Mouse (Mus musculus): ENCODE data around the gene B3galnt1. TPM values are rescaled to one million over a fixed set of nuclear protein-coding genes. Genes with fewer than 3 reads are reported as not detected.

The B3galnt1 gene
- 51.0 and 53.7 TPM in 2 replicates for polyA plus RNA-seq (2016; fragmentation: Nextera tagmentation; extraction: Ambion mirVana)

DNA sequence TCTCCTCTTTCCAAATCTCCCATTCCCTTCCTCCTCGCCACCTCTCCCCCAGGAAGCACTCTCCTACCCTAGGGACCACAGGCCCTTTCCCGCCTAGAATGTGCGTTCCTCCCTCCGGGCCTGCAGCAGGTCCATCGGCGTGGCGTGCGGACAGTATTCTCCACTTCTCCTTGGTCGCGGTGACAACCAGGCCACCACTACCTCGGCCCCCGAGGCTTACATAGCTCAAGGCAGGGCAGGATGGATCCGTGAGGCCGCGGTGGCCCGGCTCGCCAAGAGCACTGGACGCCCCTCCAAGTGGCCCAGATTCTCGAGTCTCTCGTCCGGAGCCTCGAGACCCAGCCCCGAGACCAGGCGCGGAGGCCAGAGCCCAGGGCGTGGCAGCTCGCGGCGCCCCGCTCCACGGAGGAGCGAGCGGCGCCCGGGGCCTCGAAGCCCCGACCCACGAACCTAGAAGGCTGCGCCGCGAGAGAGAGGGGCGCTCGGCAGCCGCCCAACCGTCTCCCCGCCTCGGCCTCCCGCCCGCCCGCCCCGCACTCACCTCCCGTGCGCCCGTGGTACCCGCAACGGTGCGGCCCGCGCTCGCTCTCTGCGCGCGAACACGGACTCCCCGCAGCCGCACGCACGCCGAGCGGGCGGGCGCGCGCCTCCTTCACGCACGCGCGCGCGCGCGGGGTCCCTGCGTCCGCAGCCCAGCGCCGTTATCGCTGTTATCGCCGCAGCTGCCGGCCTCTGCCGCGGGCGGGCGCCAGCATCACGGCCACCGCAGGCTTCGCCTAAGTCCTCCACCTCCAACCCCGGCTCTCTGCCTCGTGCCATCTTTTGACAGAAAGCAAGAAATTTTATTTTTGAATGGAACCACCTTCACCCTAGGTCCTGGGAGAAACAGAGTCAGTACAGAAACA is at the start of gene B3galnt1:
Gene B3galnt1, minus strand, starts transcription at position 700 of the 905 bp plus-strand sequence.
- Histone ChIP-seq H3K4me2 (replicated peaks) (peak within 1 kb of the TSS; percentile 70), H3K4me3 (peak within 1 kb of the TSS; percentile 73), H3K9me3 (replicated peaks) (no peaks in the 10 kb centered on the region), H3K36me3 (no peaks in the 10 kb centered on the region), H3K9ac (peak within 1 kb of the TSS; percentile 86), H3K27ac (peak within 1 kb of the TSS; percentile 67), H3K27me3 (no peaks in the 10 kb centered on the region), H3K4me1 (peaks cover 4% of the 10 kb centered on the region)
- peak; percentile 91 for ATAC-seq (ENCODE audit: low FRiP score)
- under 1% methylated on average over 80 of the region's 99 CpGs for WGBS

DNA sequence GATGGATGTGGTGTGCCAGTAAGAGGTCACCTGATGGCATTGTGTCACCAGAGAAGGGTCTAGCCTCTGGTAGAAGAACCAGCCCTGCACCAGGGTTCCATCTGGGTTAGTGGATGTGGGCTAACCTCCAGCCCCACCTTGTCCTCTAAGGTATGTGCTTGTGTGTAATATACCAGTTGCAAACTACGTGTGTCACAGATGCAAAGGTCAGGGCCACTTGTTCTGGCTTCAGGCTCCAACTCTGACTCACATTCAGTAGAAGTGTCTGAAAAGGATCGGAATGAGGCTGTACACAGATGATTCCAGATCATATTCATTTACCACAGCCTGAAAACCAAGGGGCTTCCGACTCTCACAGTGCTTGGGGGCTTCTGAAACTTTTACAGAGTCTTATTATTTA is 35.8 kb upstream of the B3galnt1 start:
- no peak overlapping the region for H3K9ac ChIP-seq
- no peak overlapping the region for H3K4me2 ChIP-seq (replicated peaks)
- no peaks in the 10 kb centered on the region for H3K36me3 ChIP-seq
- H3K4me3 ChIP-seq: no peak overlapping the region
- H3K9me3 ChIP-seq (replicated peaks): peaks cover 4% of the 10 kb centered on the region; the same call in 1 of the 2 replicates
- H3K27ac ChIP-seq: no peak overlapping the region
- H3K4me1 ChIP-seq: no peaks in the 10 kb centered on the region
- no peaks in the 10 kb centered on the region for H3K27me3 ChIP-seq
- WGBS: 86% methylated on average over 3 of the region's 3 CpGs
- no peak for ATAC-seq (ENCODE audit: low FRiP score)

DNA sequence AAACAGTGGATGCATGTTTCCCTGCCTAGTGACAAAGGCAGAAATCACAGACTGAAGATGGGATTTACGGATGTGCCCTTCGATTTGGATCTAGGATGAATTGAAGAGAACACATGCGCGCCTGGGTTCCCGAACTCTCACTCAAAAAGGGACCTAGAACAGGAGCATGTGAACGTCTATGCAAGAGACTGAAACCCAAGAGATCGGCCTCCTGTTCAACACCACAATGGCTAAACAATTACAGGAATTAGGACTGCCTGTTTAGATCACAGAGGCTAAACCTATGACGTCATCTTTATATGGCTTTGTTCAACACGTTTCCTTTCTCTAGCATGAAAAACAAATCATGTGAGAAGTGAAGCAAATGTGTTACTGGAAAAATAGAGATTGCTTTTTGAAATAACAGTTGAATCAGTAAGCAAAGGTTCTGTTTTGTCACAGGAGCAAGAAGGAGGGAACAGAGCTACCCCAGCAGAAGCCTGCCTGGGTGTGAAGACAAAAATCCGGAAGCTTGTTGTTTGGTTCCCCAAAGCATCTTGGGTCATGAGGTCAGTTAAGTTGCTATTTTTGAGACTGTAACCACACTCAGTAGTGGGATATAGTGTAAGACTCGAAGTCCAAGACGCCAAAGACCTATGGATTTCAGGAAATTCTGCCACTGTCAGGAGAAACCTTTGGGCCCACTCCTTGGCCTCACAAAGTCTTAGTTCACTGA is 35.1 kb upstream of the B3galnt1 start:
- H3K36me3 ChIP-seq: no peaks in the 10 kb centered on the region
- no peak overlapping the region for H3K27ac ChIP-seq
- no peaks in the 10 kb centered on the region for H3K27me3 ChIP-seq
- no peak overlapping the region for H3K4me3 ChIP-seq
- peaks cover 4% of the 10 kb centered on the region; the same call in 1 of the 2 replicates for H3K9me3 ChIP-seq (replicated peaks)
- H3K4me2 ChIP-seq (replicated peaks): no peak overlapping the region
- WGBS: 84% methylated on average over 12 of the region's 12 CpGs
- H3K9ac ChIP-seq: no peak overlapping the region
- no peaks in the 10 kb centered on the region for H3K4me1 ChIP-seq
- ATAC-seq (ENCODE audit: low FRiP score): no peak

DNA sequence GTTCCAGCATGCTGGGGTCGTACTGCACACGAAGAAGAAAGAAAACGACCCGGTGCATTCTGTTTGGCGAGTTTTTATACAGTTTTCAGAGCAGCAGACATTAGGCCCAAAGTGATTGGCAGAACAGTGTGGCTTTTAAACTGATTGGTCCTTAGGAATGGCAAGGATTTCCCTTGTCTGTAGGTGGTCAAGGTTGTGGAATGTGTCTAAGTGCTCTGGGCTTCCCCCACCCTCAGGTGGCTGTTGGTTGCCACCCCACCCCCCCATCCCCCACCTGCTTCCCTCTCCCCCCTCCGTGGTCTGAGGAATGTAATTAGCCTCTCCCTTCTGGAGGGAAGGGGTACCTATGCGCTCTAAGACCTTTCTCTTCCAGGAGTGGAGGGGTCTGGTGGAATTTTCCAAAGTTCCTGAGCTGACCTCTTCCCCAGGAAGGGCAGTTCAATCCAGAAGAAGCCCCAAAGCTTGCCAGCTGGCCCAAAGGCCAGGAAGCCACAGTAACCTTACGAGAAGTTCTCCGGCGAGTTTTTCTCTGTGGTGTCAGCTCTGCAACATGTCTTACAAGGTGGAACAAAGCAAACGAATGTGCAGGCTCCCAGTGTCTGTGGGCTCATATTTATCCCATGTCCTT is 28.3 kb upstream of the B3galnt1 start:
- no peaks in the 10 kb centered on the region for H3K27me3 ChIP-seq
- H3K4me1 ChIP-seq: no peaks in the 10 kb centered on the region
- H3K36me3 ChIP-seq: no peaks in the 10 kb centered on the region
- 73% methylated on average over 11 of the region's 11 CpGs for WGBS
- H3K9ac ChIP-seq: no peak overlapping the region
- no peak overlapping the region for H3K4me3 ChIP-seq
- H3K4me2 ChIP-seq (replicated peaks): no peak overlapping the region
- no peak overlapping the region for H3K27ac ChIP-seq
- ATAC-seq (ENCODE audit: low FRiP score): no peak
- H3K9me3 ChIP-seq (replicated peaks): no peaks in the 10 kb centered on the region

DNA sequence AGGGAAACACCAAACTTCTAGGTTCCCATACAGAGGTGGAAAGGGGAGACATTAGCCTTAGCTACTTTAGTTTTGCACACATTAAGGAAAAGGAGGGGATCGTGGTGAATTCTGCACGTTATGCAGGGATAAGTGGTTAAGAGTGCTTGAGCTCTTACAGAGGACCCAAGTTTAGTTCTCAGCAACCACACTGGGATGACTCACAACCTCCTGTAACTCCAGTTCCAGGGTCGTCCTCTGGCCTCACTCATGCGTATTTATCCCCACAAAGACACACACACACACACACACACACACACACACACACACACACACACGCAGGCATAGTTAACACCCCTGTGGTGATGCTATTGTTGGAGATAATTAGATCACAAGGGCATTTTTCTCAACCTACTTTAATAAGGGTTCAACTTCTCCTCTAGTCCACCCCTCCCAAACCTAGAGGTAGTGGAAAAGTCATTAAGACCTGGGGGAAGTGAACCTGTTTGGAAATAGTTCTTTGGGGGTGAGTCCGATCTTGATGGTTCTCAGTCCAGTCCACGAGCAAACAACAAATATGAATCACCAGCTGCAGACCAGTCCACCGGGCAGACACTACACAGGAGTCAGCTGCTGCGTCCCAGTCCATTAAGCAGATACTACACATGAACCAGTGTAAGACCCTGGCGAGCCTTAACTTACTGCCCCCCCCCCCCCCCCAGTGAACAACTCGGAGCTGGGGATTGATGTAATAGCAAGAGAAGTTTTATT is 27.6 kb upstream of the B3galnt1 start:
- Histone ChIP-seq H3K4me1 (no peaks in the 10 kb centered on the region), H3K4me3 (no peak overlapping the region), H3K4me2 (replicated peaks) (no peak overlapping the region), H3K27ac (no peak overlapping the region), H3K9ac (no peak overlapping the region), H3K36me3 (no peaks in the 10 kb centered on the region), H3K9me3 (replicated peaks) (no peaks in the 10 kb centered on the region), H3K27me3 (no peaks in the 10 kb centered on the region)
- ATAC-seq (ENCODE audit: low FRiP score): no peak
- WGBS: 73% methylated on average over 11 of the region's 11 CpGs

DNA sequence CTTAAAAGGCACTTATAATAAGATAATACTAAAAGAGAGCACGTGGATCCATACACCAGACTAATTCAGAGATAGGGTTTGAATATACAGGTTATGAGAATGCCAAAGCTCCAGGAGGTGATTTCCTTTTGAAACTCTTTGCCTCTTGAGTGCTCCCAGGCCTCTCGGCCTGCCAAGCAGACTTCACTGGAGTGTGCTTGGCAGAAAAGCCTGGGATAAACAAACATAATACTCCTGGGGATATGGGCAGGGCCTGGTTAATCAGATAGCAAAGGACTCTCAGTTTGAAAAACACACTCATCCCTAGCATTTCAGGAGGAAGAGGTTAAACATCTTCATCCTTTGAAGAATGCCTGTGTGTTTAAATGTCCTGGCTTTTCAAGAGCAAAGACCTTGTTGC is 25.4 kb upstream of the B3galnt1 start:
- no peaks in the 10 kb centered on the region for H3K9me3 ChIP-seq (replicated peaks)
- no peaks in the 10 kb centered on the region for H3K4me1 ChIP-seq
- 69% methylated on average over 2 of the region's 2 CpGs for WGBS
- no peaks in the 10 kb centered on the region for H3K36me3 ChIP-seq
- no peak overlapping the region for H3K27ac ChIP-seq
- H3K4me2 ChIP-seq (replicated peaks): no peak overlapping the region
- H3K9ac ChIP-seq: no peak overlapping the region
- H3K4me3 ChIP-seq: no peak overlapping the region
- no peaks in the 10 kb centered on the region for H3K27me3 ChIP-seq
- no peak for ATAC-seq (ENCODE audit: low FRiP score)

DNA sequence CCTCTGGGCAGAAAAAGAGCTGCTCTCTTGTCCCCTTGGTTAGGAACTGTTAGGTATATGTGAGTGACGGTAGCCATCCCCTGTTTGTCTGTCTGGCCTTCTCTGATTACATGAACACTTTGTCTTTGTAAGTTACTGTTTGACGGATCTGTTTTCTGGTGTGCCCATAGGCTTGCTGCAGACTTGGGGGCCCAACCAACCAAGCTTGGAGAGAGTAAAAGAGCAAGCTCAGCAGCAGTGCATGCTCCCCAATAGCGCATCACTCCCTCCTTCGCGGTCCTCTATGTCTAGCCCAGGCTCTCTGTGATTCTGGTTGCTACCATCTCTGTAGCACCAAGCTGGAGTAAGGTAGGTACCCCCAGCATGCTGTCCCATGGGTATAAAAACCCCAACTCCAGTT is 9.1 kb upstream of the B3galnt1 start:
- no peak overlapping the region for H3K9ac ChIP-seq
- no peaks in the 10 kb centered on the region for H3K4me1 ChIP-seq
- no peaks in the 10 kb centered on the region for H3K27me3 ChIP-seq
- ATAC-seq (ENCODE audit: low FRiP score): no peak
- H3K4me3 ChIP-seq: no peak overlapping the region
- no peak overlapping the region for H3K27ac ChIP-seq
- no peak overlapping the region for H3K4me2 ChIP-seq (replicated peaks)
- H3K9me3 ChIP-seq (replicated peaks): peaks cover 8% of the 10 kb centered on the region
- H3K36me3 ChIP-seq: no peaks in the 10 kb centered on the region
- 84% methylated on average over 5 of the region's 5 CpGs for WGBS

DNA sequence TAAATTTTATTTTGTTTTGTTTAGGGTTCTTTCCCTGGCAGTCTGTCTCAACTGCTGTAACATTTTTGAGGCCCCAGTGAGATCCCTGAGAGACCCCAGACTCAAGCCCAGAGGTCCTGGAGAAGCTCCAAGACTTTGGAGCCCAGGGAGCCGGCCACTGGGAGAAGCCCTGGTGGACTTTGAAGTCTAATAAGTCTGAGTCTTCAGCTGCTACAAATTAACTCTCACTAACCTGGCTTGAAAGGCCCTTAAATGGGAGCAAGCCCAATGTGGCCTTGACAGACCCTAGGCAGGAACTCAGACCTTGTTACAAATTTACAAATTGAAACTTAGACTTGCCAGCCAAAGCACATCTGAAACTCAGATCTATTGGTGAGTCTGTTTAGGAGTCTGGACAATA is 8.7 kb upstream of the B3galnt1 start:
- H3K4me2 ChIP-seq (replicated peaks): no peak overlapping the region
- ATAC-seq (ENCODE audit: low FRiP score): no peak
- H3K4me3 ChIP-seq: no peak overlapping the region
- WGBS: 64% methylated on average over 1 of the region's 1 CpGs
- no peaks in the 10 kb centered on the region for H3K36me3 ChIP-seq
- no peak overlapping the region for H3K27ac ChIP-seq
- H3K9ac ChIP-seq: no peak overlapping the region
- peaks cover 4% of the 10 kb centered on the region; the same call in 1 of the 2 replicates for H3K9me3 ChIP-seq (replicated peaks)
- H3K4me1 ChIP-seq: no peaks in the 10 kb centered on the region
- no peaks in the 10 kb centered on the region for H3K27me3 ChIP-seq

DNA sequence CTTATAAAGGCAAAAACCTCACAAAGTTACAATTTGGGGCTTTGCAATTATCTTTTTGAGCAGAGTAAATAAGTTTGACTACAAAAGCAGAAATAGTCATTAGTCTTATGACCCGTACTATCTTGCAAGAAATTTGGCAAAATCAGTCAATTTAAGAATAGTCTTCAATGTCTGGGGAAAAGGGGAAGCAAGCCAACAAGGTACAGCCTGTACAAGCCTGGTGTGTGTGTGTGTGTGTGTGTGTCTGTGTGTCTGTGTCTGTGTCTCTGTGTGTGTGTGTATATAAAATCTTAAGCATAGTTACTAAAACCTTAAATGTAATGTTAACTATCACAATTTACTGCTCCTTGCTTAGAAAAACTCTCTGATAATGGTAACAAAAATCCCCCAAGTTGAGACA is 8.2 kb upstream of the B3galnt1 start:
- no peaks in the 10 kb centered on the region for H3K9me3 ChIP-seq (replicated peaks)

DNA sequence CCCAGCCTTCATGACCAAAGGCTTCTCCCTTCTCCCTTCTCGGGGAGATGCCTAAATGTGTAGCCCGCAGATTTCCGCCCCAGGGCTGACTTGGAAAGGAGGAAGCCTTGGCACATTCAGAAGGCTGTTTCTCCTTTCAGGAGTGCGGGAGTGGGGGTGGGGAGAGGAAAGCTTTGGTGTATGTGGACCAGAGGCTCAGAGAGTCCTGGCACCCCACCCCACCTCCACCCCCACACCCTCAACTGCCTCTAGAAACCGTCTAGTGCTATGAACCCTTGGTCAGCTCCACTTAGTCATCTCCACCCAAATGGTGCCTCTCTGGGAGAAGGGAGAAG is 373 bp upstream of the B3galnt1 start:
- no peaks in the 10 kb centered on the region for H3K9me3 ChIP-seq (replicated peaks)

More for the DNA sequence above, 8.2 kb upstream of the B3galnt1 start:
- 86% methylated on average over 1 of the region's 1 CpGs for WGBS
- no peak overlapping the region for H3K27ac ChIP-seq
- H3K9ac ChIP-seq: no peak overlapping the region
- H3K4me1 ChIP-seq: no peaks in the 10 kb centered on the region
- no peak for ATAC-seq (ENCODE audit: low FRiP score)
- no peaks in the 10 kb centered on the region for H3K27me3 ChIP-seq
- H3K4me3 ChIP-seq: no peak overlapping the region
- H3K36me3 ChIP-seq: no peaks in the 10 kb centered on the region
- H3K4me2 ChIP-seq (replicated peaks): no peak overlapping the region

DNA sequence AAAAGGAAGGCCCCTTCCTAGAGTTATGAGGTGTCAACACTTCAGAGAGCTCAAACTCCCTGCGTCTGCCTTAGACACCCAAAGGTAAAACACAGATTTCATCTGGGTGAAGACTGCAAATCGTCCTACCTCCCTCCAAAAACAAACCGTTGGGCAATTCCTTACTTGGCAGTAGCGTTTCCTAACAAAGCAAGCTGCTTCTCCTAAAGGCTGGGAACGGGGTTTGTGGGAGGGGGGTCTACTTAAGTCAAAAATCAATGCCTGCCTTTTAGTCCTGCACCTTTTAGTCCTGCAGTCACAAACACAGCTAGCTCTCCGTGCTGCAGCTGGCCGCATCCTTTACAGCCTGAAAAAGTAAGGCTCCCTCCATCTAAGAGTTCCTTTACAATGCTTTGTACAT is 944 bp downstream of the B3galnt1 start:
- no peaks in the 10 kb centered on the region for H3K27me3 ChIP-seq
- H3K9ac ChIP-seq: peak overlapping the region; percentile 86
- no peaks in the 10 kb centered on the region for H3K36me3 ChIP-seq
- peak overlapping the region; percentile 73 for H3K4me3 ChIP-seq
- peak overlapping the region; percentile 70 for H3K4me2 ChIP-seq (replicated peaks)
- H3K9me3 ChIP-seq (replicated peaks): no peaks in the 10 kb centered on the region
- H3K4me1 ChIP-seq: peaks cover 4% of the 10 kb centered on the region
- H3K27ac ChIP-seq: peak overlapping the region; percentile 67
- no peak for ATAC-seq (ENCODE audit: low FRiP score)
- WGBS: 9% methylated on average over 7 of the region's 7 CpGs

More for the DNA sequence above, 373 bp upstream of the B3galnt1 start:
- Histone ChIP-seq H3K36me3 (no peaks in the 10 kb centered on the region), H3K9ac (peak overlapping the region; percentile 86), H3K4me2 (replicated peaks) (peak overlapping the region; percentile 70), H3K27ac (peak overlapping the region; percentile 67), H3K27me3 (no peaks in the 10 kb centered on the region), H3K4me3 (peak overlapping the region; percentile 73), H3K4me1 (peaks cover 4% of the 10 kb centered on the region)
- 14% methylated on average over 5 of the region's 5 CpGs for WGBS
- peak; percentile 48 for ATAC-seq (ENCODE audit: low FRiP score)

DNA sequence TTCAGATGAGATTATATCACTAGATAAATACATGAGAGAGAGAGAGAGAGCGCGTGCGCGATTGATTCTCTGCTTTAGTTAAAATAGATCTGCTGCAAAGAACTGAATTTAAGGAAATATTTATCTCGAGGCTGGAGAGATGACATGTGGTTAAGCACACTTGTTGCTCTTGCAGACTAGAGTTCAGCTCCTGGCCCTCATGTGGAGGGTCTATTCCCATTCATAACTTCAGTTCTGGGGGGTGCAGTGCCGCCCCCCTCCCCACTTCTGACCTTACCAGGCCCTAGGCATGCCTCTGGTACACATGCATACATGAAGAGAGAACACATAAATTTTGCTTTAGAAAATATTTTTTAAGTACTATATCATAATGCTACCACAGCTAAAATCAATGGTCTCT is 1.5 kb downstream of the B3galnt1 start:
- ATAC-seq (ENCODE audit: low FRiP score): no peak
- Histone ChIP-seq H3K27me3 (no peaks in the 10 kb centered on the region), H3K4me2 (replicated peaks) (peak overlapping the region; percentile 70), H3K9me3 (replicated peaks) (no peaks in the 10 kb centered on the region), H3K9ac (peak overlapping the region; percentile 86), H3K4me1 (peaks cover 4% of the 10 kb centered on the region), H3K27ac (no peak overlapping the region), H3K36me3 (no peaks in the 10 kb centered on the region), H3K4me3 (peak overlapping the region; percentile 73)
- WGBS: 88% methylated on average over 6 of the region's 6 CpGs
